Mouse (Mus musculus) cerebellum, postnatal 14 days (tissue): ENCODE data around the gene Prl3d3.
"Not testable (repeated sequence)": the region's sequence is repeated elsewhere in the genome, so short reads cannot be mapped to it uniquely, and the experiment has no call there.

Source experiments
- DNase-seq, 2 experiments: peaks; one replicate each; pipeline ENCODE4 v3.0.0; 2021; ENCODE audit warnings: mixed read lengths in 2 of 2

Gene Prl3d3

GRCm38 (mm10) chr13:27156490-27156889, at the start of gene Prl3d3:
Gene Prl3d3, plus strand, starts transcription at chr13:27156790.
- DNase-seq = not testable (repeated sequence)

- not testable (repeated sequence) for DNase-seq
Measured at GRCm38 (mm10) chr13:27121398-27121797, 35.2 kb upstream of the Prl3d3 start, which contains the start of gene Prl3d2. Gene Prl3d2, plus strand, starts transcription at chr13:27121698.

GRCm38 (mm10) chr13:27148264-27148663, 8.3 kb upstream of the Prl3d3 start:
- DNase-seq = no peak

- DNase-seq = no peak
Measured at GRCm38 (mm10) chr13:27196359-27196758, 39.8 kb downstream of the Prl3d3 start, which contains the start of gene Prl3c1. Gene Prl3c1, plus strand, starts transcription at chr13:27196659.
